Mouse (Mus musculus) Patski (cell line): ENCODE results near the gene BC016579. TPM values are rescaled to one million over a fixed set of nuclear protein-coding genes. Genes with fewer than 3 reads are reported as not detected.

ENCODE experiments used
- ATAC-seq: fragments of 100-300 bp; one replicate; pipeline ENCODE4 v1.8.0; 2021
- CTCF ChIA-PET: fragments of 350-600 bp; sonication (Branson Sonifier 250); formaldehyde crosslinking; loops from one replicate; lab custom pipeline; 2022; ENCODE audit warnings: inconsistent platforms; lab: Charles Lee
- POLR2A ChIA-PET: fragments of 350-600 bp; sonication (Branson Sonifier 250); formaldehyde crosslinking; loops from one replicate; lab custom pipeline; 2022; ENCODE audit warnings: antibody characterized with exemption, inconsistent platforms; lab: Charles Lee
- DNase-seq: peaks from one replicate; pipeline ENCODE4 v3.0.0-alpha.2; 2011; ENCODE audit warnings: low read depth, low spot score
- H3K27me3 ChIP-seq: fragments of 371-371 bp; one replicate; pipeline ENCODE4 v1.5.1; 2021
- CTCF ChIP-seq: fragments of 100-300 bp; IDR thresholded peaks from one replicate; pipeline ENCODE4 v1.5.1; 2021
- in situ Hi-C: fragments of 300-500 bp; cut with MboI; formaldehyde crosslinking; loops from 3 replicates; pipeline ENCODE4 v1.11.1; 2018; ENCODE audit warnings: low pct_unique_long_range_greater_than_20kb, mixed read lengths
- polyA plus RNA-seq: library from polyadenylated mRNA; unstranded; gene quantifications from one replicate; pipeline ENCODE4 v1.2.3, GENCODE M21; 2021

The BC016579 gene
- polyA plus RNA-seq = not detected

GRCm38 (mm10) chr16:45653934-45654332, at the start of gene BC016579:
Gene BC016579 (minus strand): TSS chr16:45654068.
- TF ChIP-seq CTCF = no peak
- DNase-seq (no peak), ATAC-seq (no peak)
- H3K27me3 ChIP-seq = no peaks in the 10 kb centered on the region
- in situ Hi-C loops = no loop called here
- ChIA-PET CTCF (no interaction called here), POLR2A (no interaction called here)

DNA sequence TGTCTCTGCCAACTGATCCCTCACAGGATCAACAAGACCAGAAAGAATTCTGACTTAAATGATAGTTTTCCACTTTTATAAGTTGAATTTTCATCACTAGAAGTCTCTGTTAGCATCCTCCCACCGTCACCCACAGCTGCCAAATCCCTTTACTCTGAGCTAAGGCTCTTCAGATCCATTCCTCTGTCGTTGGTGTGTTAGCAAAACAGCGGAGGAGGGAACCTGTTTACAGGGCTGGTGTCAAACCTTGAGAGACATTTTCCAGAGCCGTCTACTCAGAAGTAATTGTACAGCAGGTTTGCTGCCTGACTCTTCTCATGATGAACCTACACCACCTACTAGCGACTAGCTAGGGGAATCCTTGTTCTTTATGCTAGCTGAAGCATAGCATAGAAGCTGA, 45.4 kb upstream of the BC016579 start:
- ATAC-seq = no peak
- DNase-seq = no peak
- CTCF ChIA-PET = interaction anchor here (0.8 to 1.7 kb wide), 3 partner anchors 9 to 399 kb away, joined by 3 to 5 read pairs (median 3); no protein-coding TSS in a partner anchor
- H3K27me3 ChIP-seq = no peaks in the 10 kb centered on the region
- in situ Hi-C loops = no loop called here
- POLR2A ChIA-PET = no interaction called here
- TF ChIP-seq CTCF = no peak

DNA sequence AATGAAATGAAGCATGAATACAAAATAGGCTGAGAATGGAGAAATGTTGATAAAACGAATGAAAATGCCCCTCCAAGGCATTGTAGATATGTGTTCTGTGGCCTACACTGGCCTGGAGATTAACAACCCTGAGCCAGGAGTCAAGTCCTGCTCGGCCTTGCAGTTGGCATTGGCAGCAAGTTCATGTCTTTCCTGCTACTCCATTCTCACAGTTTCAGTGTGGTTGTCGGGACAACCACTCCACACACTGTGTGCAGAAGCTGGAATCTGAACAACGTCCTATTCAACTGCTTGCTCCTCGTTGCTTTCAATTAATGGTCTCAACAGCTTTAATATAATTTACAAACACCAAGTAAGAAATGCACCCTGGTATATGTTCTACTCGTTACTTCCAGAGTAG, 44.1 kb upstream of the BC016579 start:
- ATAC-seq (no peak), DNase-seq (no peak)
- no peaks in the 10 kb centered on the region for H3K27me3 ChIP-seq
- POLR2A ChIA-PET = interaction anchor here (0.6 kb wide), 1 partner anchor 273 kb away, joined by 3 read pairs; no protein-coding TSS in a partner anchor
- CTCF ChIA-PET = interaction anchor here (3.6 kb wide), 1 partner anchor 13 kb away, joined by 17 read pairs; no protein-coding TSS in a partner anchor
- in situ Hi-C loops = no loop called here
- TF ChIP-seq CTCF = no peak

DNA sequence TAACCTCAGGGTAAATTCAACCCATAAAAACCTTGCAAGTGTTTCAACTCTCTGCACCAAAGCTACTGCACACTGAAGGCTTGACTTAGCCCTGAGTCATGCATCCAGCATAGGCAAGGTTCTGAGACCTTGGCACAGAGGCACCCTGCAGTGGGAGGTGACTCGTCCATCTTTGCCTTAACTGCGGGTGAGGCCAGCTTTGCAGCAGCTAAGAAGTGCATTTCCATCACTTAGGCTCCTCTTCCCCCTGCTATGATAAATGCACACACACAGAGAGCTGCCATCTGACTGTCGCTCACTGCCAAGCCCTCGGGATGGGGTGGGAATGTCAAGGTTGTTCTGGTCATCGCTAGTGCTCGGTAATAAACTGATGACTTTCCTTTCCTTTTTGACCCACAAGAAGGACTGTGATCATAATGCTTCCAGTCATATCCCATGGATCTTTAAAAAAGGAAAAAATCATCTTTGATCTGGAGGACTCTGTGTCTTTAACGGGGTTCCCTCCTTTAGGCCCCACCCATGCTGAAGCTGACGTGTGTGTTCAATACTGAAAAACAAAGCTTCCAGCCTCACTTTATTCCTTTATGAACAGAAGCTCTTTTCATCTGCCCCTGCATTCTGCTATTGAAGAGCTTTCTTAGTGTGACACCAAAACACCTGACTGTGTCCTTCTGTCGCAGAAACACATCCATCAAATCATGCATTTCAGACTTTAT, 41.7 kb upstream of the BC016579 start:
- POLR2A ChIA-PET = no interaction called here
- CTCF ChIA-PET = interaction anchor here (0.9 to 3.6 kb wide), 3 partner anchors 8 to 20 kb away, joined by 3 to 17 read pairs (median 5); no protein-coding TSS in a partner anchor
- H3K27me3 ChIP-seq = no peaks in the 10 kb centered on the region
- DNase-seq (no peak), ATAC-seq (peak; percentile 26)
- in situ Hi-C loops = no loop called here
- no peak for TF ChIP-seq CTCF

DNA sequence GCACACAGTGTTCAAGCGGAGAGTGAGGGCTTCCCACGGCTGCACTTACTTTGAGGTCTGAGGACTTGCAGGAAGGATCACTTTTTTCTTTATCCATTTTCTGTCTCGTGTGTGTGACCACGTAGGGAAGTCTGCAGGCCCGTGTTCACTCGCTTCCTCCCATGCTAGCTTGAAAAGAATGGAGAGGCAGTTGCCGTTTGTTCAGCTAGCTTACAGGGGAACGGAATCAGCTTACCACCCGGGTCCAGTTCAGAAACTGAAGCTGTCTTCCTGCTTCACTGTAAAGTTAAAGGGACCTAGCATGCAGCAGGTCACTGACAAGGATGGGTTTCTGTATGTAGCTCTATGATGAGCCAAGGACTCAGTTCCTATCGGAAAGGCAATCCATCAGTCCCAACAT, 39.7 kb upstream of the BC016579 start, which contains the start of gene Tmprss7:
TSS of gene Tmprss7 (minus strand) at position 101 of the 400 bp plus-strand sequence.
- ChIA-PET CTCF (interaction anchor here (1.5 kb wide), 1 partner anchor 9 kb away, joined by 8 read pairs; no protein-coding TSS in a partner anchor), POLR2A (no interaction called here)
- in situ Hi-C loops = no loop called here
- TF ChIP-seq CTCF = no peak
- ATAC-seq = no peak
- no peaks in the 10 kb centered on the region for H3K27me3 ChIP-seq
- DNase-seq = no peak

DNA sequence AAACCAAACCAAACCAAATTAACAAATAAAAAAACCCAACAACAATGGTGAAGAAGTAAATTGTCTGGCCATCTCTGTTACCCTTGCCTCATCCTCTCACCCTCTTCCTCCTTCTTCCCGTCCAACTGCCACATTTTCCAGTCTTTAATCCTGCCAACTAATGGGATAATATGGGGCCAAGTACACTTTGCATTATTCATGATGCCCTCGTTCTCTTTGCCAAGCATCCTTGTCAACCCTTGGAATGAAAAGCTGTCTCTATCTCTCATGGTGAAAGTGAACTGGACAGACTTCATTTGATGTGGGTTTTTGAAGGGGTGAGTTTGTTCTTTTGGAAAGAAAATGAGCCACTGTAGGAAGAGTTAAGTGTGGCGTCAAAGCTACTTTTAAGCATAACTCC, 39.0 kb upstream of the BC016579 start:
- DNase-seq = no peak

DNA sequence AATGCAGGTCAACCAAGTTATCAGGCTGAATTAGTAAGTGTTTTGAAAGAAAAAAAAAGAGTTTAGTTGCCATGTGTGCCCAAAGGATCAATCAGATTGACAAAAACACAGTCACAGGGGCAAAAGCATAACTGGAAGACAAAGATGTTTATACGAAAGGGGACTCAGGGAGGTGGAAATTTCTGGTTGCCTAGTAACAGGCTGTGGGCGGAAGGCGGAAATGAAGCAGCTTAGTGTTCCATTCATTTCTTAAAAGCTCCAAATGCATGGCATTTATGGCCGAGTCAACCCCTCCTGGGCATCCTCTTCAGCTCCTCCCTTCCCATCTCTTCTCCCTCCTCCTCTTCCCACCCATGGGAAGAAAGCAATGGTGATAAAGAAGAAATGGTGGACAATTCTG, 36.3 kb upstream of the BC016579 start:
- CTCF ChIA-PET = interaction anchor here (0.8 to 1.5 kb wide), 2 partner anchors 9 to 328 kb away, joined by 4 to 5 read pairs; no protein-coding TSS in a partner anchor
- H3K27me3 ChIP-seq = no peaks in the 10 kb centered on the region
- in situ Hi-C loops = no loop called here
- POLR2A ChIA-PET = interaction anchor here (0.7 kb wide), 1 partner anchor 233 kb away, joined by 4 read pairs; no protein-coding TSS in a partner anchor
- ATAC-seq (no peak), DNase-seq (no peak)
- no peak for TF ChIP-seq CTCF

More for the DNA sequence above, 39.0 kb upstream of the BC016579 start:
- ATAC-seq = no peak
- no peaks in the 10 kb centered on the region for H3K27me3 ChIP-seq
- POLR2A ChIA-PET = no interaction called here
- in situ Hi-C loops = no loop called here
- no peak for TF ChIP-seq CTCF
- CTCF ChIA-PET = interaction anchor here (1.5 kb wide), 1 partner anchor 8 kb away, joined by 8 read pairs; no protein-coding TSS in a partner anchor

- H3K27me3 ChIP-seq = no peaks in the 10 kb centered on the region
- in situ Hi-C loops = loop anchor here (10.0 kb wide), 1 partner anchor 338 kb away; no protein-coding TSS in a partner anchor
- no peak for TF ChIP-seq CTCF
- ATAC-seq (no peak), DNase-seq (no peak)
- POLR2A ChIA-PET = interaction anchor here (1.4 kb wide), 1 partner anchor 10 kb away, joined by 3 read pairs; no protein-coding TSS in a partner anchor
- CTCF ChIA-PET = interaction anchor here (1.7 to 3.3 kb wide), 3 partner anchors 10 to 45 kb away, joined by 3 to 17 read pairs (median 10); no protein-coding TSS in a partner anchor
Measured at GRCm38 (mm10) chr16:45686833-45687232, 33.0 kb upstream of the BC016579 start.

DNA sequence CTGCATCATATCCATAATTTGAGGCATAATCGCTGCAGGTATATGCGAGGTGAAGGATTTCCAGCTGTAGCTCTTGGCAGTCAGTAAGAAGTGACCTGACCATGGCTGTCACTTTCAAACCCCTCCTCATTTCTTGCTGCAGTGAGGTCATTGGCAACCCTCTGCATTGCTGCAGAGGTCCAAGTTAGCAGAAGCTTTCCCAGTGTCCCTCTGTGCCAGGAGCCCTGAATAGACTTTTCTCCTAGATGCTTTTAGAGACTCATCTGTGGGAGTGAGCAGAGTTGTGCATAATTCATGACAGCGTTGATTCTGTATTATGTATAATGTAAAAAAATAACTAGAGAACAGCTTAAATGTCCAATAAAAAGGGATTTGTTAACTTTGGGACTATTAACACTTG, 31.4 kb upstream of the BC016579 start:
- POLR2A ChIA-PET = interaction anchor here (1.4 kb wide), 1 partner anchor 11 kb away, joined by 3 read pairs; no protein-coding TSS in a partner anchor
- no peak for TF ChIP-seq CTCF
- DNase-seq (no peak), ATAC-seq (no peak)
- CTCF ChIA-PET = interaction anchor here (0.7 to 3.3 kb wide), 15 partner anchors 8 to 725 kb away, joined by 3 to 17 read pairs (median 5); partner anchors contain the start of gene Tmprss7
- in situ Hi-C loops = loop anchor here (10.0 kb wide), 1 partner anchor 340 kb away; no protein-coding TSS in a partner anchor
- no peaks in the 10 kb centered on the region for H3K27me3 ChIP-seq

DNA sequence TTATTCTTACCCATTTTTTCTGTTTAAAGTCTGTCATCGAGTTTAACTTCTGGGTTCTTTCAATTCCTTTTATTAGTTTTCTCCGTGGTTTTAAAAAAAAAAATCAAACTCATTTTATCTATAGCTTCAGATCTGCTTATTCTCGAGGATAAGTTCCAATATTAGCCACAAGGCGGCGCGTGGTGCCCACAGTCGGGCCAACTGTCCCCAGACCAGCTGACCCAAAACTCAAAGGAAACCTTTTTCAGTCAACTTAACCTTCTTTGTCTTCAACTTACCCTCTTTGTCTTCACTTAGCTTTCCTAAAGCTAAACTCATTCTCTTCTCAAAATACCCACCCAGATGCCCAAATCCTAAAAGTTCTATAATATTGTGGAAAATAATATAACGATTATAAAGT, 30.9 kb upstream of the BC016579 start:
- CTCF ChIA-PET = interaction anchor here (0.7 to 3.3 kb wide), 17 partner anchors 9 to 725 kb away, joined by 3 to 17 read pairs (median 4); partner anchors contain the start of gene Tmprss7

More for the DNA sequence above, 30.9 kb upstream of the BC016579 start:
- POLR2A ChIA-PET = no interaction called here
- in situ Hi-C loops = loop anchor here (10.0 kb wide), 1 partner anchor 340 kb away; no protein-coding TSS in a partner anchor
- DNase-seq (no peak), ATAC-seq (peak; percentile 44)
- no peaks in the 10 kb centered on the region for H3K27me3 ChIP-seq
- peak; percentile 91 for TF ChIP-seq CTCF
